Mouse (Mus musculus) brain, embryonic 14.5 days (tissue): ENCODE measurements around the gene Hoxa13.

Experiments used
- CTCF ChIP-seq: fragments of 200-500 bp; IDR thresholded peaks from 2 replicates; pipeline ENCODE4 v1.5.1; 2012; ENCODE audit warnings: inconsistent platforms, mild to moderate bottlenecking, moderate library complexity, borderline replicate concordance; ENCODE audit not compliant: insufficient read depth, insufficient read length; ENCODE audit errors: extremely low read depth
- POLR2A ChIP-seq: fragments of 200-500 bp; IDR thresholded peaks from 2 replicates; pipeline ENCODE4 v1.6.1; 2012; ENCODE audit warnings: mild to moderate bottlenecking, inconsistent platforms, borderline replicate concordance; ENCODE audit not compliant: poor library complexity, insufficient read depth, insufficient read length, severe bottlenecking; ENCODE audit errors: extremely low read depth

DNA sequence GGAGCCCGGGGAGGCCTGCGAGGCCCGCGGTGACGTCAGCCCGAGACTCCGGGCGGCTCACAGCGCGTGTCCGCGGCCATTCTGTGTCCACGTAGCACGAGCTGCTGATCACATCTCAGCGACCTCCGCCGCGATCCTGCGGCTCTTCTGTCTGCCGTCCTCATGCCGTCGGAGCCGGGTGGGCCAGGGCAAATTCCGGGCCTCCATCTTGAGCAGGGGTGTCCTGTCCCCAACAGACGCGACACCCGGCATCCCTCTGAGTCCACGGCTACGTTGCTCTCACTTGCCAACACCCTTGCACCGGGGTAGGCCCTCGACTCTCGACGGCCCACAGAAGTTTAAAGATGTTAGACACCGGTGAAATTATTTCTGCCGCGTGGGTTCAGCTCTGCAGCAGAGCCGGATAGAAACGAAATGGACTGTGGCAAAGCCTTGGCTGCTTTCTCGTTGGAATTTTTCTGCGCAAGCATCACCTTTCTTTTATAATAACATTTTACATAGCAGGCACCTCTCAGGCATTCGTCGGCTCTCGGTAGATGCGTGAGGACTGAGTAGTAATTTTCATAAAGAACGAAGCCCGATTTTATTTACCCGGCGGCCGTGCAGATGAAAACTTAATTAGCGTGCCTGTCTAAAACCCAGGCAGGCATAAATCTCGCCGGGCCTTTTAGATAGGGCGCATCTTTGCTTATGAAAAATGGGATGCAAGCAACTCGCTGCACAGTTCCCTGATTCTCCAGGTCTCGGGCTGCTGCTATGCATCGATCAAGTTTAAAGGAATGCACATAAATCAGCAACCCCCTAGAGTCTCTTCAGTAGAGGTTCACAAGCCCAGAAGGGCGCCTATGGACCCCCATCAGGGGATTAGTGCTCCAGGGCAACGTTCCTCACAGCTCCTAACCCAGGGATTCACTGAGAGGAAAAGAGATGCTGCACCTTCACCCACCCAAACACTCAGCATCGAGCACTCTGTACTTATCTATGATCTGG is 6.9 kb downstream of the Hoxa13 start:
- TF ChIP-seq POLR2A (no peak), CTCF (no peak)
